Mouse (Mus musculus): Measurements from ENCODE around the gene Kifc3.
"Not testable (repeated sequence)": the region's sequence is repeated elsewhere in the genome, so short reads cannot be mapped to it uniquely, and the experiment has no call there.

Gene Kifc3

GRCm38 (mm10) chr8:95202649-95203275 is at the start of gene Kifc3:
Kifc3 (minus strand) TSS chr8:95202812.
- DNase-seq (ENCODE audit: low spot score in 2 of 2) = no peak

GRCm38 (mm10) chr8:95252056-95252455 is 49.4 kb upstream of the Kifc3 start:
- DNase-seq (ENCODE audit: low spot score in 2 of 2) = no peak

GRCm38 (mm10) chr8:95249847-95250246 is 47.2 kb upstream of the Kifc3 start:
- no peak for DNase-seq (ENCODE audit: low spot score in 2 of 2)

DNA sequence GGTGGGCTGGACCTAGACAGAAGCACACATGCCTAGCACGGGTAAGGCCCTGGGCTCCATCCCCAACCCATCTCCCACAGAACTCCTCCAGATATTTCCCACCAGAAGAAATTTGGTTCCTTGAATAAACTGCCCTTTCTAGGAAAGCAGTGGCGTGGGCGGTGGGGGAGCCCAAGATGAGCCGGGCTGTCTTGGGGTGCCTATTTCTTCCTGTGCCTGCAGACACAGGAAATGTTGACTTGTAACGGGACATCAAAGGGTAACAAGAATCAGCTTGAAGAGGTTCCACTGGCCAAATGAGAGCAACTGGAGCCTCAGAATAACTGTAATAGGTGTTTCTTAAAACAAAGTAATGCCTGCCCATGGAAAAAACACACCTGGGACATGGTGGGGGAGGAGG is 44.7 kb upstream of the Kifc3 start:
- no peak for DNase-seq (ENCODE audit: low spot score in 2 of 2)

DNA sequence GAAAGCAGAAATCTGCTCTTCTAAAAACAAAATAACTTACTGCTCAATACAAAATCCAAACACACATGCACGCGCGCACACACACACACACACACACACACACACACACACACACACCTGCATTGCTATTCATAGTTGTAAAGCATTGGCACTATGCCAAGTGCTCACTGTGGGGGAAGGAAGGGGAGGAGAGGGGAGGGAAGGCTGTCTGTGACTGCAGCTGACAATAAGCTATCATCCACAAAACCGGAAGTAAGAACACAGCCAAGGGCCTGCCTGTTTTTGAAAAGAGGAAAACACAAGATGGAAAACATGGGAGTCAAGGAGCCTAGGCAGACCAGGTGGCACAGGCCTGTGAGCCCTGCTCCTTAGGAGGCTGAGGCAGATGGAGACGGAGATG is 42.6 kb upstream of the Kifc3 start:
- peak; percentile 69 to 77 for DNase-seq (ENCODE audit: low spot score in 2 of 2)

DNA sequence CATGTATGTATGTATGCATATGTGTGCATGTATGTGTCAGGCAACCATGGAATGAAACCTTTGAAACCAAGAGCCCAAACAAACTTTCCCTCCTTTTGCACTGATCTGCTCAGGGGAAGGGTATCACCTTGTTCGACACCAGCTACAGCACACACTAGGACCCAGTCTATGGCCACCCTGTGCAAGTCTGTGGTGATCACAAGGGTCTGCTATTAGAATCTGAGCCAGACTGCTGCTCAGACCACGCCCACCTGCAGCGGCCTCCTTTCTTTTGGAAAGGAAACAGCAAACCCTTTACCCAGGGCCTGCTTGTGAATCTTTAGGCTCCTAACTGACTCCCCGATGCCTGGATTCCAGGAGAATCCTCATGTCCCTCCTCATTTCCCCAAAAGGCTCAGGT is 41.2 kb upstream of the Kifc3 start:
- DNase-seq (ENCODE audit: low spot score in 2 of 2) = no peak

DNA sequence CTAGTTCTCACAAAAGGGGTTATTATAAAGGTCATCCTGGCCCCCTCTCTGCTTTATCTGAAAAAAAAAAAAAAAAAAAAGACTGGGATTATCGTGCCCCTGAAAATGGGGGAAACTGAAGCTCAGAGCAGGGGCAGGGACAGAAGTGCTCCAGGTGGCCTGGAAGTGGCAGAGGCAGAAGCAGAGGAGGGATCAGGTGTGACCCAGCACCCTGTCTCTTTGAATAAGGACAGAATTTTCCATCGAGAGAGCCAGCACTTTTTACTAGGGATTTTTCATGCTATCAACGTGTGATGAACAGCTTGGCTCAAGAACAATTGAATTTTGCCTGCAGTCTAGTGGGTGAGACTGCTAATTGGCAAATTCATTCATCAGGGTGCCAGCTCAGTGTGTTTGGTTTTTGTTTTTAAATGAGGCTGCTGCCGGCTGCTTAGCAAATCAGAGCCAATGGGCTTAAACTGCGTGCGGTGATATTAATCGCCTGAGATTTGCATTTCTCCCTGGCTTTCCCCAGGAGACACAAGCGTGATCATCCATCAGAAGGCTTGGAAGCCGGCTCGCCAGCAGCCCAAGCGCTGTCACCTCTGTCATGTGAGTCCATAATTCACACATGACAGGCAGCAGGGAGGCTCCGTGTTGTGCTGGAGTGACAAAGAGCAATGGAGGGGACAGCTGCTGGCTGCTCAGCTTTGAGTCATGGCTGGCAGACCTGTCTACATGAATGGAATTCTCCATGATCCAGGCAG is 40.4 kb upstream of the Kifc3 start:
- no peak for DNase-seq (ENCODE audit: low spot score in 2 of 2)

DNA sequence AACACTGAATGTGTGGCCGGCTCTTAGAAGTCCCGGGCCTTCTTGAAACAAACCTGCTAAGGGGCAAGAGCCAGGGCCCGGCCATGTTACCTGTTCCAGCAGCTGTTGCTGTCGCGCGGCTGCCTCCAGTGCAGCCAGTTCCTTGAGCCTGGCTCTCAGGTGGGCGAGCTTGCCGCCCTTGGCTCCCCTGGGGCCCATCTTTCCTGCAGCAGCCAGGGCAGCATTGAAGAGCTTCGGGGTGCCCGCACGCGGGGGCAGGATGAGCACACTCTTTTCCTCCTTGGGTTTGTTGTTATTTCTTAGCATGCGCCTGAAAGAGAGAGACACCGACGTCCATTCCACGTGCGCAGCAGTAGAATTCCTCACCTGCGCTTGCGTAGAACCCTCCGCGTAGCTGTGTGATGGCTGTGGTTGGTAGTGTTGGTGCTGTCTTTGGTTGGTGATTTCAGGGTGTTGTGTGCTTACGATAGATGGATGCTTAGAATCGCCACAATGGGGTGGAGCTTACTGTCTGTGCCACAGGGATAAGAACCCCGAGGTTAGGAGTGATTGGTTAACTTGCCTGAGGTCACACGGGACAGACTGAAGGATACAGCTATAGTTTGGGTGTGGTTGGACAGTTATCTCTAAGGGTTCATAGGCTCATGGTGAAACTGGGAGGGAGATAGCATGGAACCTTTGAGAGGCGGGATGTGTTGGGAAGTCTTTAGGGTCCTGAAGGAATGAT is 39.6 kb upstream of the Kifc3 start:
- DNase-seq (ENCODE audit: low spot score in 2 of 2) = no peak

GRCm38 (mm10) chr8:95235683-95236082 is 33.1 kb upstream of the Kifc3 start:
- DNase-seq (ENCODE audit: low spot score in 2 of 2) = peak; percentile 35 to 61

DNA sequence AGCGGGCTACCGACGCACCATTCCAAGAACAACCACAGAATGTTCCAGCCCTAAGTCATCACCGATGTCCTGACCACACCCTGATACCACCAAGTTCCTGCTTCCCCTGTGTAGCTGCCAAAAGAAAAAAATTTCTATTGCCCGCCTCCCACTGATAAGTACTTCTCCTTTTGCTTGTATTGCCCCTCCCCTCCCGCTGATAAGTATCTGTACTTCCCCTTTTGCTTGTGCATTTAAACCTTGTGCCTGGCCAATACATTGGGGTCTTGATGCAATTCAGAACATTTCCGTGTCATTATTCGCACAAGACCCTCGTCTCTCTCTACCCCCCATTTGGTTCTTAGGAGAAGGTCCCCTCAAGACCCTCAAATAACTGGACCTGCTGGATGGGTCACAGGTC is 27.5 kb upstream of the Kifc3 start:
- not testable (repeated sequence) for DNase-seq (ENCODE audit: low spot score in 2 of 2)

DNA sequence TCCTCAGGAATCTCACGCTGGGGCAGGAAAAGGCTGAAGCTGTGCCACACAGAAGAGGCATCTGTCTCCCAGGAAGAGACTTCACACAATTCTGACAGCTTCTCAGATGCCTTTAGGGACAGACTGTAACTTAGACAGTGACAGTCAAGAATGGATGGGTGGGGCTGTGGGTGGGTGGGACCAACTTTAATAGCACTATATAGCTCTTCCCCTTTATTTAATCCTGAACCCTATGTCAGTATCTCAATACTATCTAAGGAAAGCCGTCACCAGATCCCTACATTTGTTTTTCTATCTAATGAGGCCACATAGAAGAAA is 24.5 kb upstream of the Kifc3 start:
- DNase-seq (ENCODE audit: low spot score in 2 of 2) = no peak

DNA sequence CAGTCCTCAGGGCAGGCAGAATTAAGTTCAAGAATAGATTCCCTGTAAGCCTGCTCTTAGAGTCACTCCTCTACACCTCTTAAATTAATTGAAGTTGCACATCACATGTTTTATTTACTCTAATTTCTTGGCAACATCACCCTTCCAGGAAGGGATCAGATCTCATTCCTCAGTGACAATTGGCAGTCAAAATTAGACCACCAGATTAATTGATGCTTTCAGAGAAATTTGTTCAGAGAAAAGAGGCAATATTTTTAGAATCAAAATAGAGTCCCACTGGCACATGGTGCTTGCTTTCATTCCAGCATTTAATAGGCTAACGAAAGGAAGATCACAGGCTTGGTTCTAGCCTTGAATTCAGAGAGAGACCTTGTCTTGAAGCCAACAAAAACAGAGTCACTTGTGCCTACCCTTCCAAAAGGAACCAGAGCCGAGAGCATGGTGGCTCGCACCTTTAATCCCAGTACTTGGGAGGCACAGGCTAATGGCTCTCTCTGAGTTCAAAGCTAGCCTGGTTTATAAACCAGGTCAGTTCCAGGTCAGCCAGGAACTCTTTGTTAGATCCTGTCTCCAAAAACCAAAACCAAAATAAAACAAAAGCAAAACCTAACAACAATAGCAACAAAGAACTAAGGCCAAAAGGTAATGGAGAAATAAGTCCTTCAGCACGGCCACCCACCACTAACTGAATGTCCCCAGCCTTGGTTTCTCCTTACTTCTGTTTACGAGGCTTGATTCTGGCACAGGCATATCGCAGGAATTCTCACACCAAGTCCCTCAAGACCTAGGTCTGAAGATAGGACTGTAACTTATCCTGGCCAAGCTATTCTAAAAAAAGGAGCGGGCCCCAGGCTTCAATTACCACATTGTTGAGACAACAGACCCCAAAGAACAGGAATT is 23.9 kb upstream of the Kifc3 start:
- DNase-seq (ENCODE audit: low spot score in 2 of 2) = no peak

DNA sequence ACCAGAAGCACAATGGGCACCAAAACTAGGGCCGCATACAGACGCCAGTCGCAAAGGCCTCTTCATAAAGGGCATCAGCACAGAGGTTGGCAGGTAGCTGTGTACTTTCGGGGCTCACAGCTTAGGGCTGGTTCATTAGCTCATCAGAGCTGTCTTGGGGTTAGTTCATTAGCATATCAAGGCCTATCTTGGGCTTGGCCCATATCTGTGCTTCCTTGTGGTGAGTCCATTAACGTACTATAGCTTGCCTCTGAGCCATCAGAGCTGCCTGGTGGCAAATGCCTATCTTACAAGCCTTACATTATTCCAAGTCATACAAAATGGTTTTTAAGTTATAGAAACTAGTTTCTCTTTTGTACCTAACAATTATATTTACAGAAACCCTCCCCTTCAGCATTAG is 21.4 kb upstream of the Kifc3 start:
- DNase-seq (ENCODE audit: low spot score in 2 of 2) = no peak

- DNase-seq (ENCODE audit: low spot score in 2 of 2) = no peak
Measured at GRCm38 (mm10) chr8:95221045-95221444, 18.4 kb upstream of the Kifc3 start.

DNA sequence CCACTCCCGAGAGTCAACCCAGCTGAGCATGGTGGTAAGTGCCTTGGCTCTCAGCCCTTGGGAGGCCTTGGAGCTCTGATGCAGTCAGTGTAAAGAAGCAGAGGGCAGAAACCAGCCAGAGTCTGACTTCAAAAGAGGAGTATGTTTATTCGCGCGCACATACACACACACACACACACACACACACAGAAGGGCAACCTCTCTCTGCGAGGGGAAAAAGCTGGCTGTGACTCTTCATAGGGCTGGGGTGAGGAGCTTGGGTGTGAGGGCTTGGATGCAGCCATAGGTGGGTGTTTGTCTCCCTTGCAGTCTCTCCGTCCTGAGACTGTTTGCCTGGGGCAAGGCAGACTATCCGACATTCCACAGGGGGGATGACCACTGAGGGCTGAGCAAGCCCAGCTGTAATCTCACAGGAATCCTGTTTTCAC is 18.0 kb upstream of the Kifc3 start:
- no peak for DNase-seq (ENCODE audit: low spot score in 2 of 2)

DNA sequence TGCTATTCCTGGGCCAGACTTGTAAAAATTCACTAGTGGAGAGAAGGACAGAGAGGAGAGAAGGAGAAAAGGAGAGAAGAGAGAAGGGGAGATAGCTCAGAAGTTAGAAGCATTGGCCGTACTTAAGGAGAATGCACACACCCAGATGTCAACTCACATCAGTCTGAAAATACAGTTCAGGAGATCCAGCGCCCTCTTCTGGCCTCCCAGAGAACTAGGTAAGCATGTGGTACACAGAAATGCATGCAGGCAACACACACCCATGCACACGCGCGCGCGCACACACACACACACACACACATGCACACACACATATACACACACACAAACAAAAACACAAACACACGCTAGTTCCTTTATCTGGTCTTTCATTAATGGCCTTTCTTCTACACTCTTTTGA is 17.0 kb upstream of the Kifc3 start:
- no peak for DNase-seq (ENCODE audit: low spot score in 2 of 2)

GRCm38 (mm10) chr8:95215709-95216360 is 13.2 kb upstream of the Kifc3 start:
- DNase-seq (ENCODE audit: low spot score in 2 of 2) = no peak

DNA sequence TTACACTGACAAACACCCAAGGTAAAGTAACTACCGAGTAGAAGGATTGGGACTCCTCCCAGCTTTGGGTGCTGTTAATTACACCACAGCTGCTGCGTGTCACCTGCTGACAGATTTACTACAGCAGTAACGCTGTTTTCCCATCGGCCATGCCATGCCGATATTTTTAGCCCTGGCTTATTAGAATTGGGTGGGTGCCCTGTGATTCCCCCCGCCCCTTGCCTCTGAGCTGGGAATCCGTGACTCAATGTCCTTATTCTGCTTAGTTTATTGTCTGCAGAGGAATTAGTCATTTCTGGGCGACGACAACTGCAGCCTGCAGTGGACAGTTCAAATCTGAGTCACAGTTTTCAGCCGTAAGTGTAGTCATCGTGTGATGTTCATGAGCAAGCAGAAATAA is 7.3 kb upstream of the Kifc3 start:
- no peak for DNase-seq (ENCODE audit: low spot score in 2 of 2)

DNA sequence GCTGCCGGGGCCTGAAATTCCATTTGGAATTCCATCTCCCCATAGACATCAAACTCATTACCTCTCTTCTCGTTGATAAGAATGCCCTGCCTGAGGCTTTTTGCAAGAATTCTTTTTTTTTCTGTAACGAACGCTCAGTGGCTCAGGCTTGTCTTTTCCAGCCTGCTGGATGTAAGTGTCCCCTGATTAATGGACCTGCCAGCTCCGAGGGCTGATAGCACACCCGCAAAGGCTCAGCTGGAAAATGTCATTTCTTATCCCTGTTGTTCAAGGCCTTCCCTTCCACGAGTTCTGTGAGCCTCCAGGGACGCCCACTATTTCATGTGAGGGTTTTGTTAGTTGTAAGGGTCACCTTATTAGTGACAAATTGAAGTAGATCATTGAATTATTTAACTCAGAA is 3.3 kb upstream of the Kifc3 start:
- no peak for DNase-seq (ENCODE audit: low spot score in 2 of 2)

DNA sequence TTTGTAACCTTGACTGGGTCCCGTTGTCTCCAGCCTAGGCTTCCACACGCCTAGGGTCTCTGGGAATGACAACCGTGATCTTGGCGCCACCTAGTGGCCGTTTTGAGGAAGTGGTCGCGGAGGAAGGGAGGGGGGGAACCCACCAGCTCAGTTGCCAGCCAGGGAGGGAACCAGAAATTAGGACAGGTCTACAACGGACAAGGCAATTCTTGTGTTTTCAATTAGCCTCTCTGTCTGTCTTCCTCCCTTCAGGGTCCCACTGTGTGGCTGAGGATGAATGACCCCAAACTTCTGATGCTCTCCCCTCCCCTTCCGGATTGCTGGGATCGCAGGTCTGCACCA is 1.4 kb upstream of the Kifc3 start:
- peak; percentile 66 to 71 for DNase-seq (ENCODE audit: low spot score in 2 of 2)

- DNase-seq (ENCODE audit: low spot score in 2 of 2) = no peak
Measured at GRCm38 (mm10) chr8:95203326-95204038, 870 bp upstream of the Kifc3 start.

All from heart, adult 9 months (tissue).